Mouse (Mus musculus) CH12.LX (cell line): ENCODE measurements around the gene Treml2. TPM values are rescaled to one million over a fixed set of nuclear protein-coding genes. Genes with fewer than 3 reads are reported as not detected.

Experiments
- DNase-seq: peaks from one replicate; pipeline ENCODE4 v3.0.0-alpha.2; 2013; ENCODE audit errors: extremely low read depth
- H3K27ac ChIP-seq: 2 replicates; pipeline ENCODE4 v1.5.1; 2012; ENCODE audit warnings: low read depth, mild to moderate bottlenecking, control low read depth, moderate library complexity; ENCODE audit not compliant: insufficient read depth
- H3K27me3 ChIP-seq: replicated peaks from 2 replicates; pipeline ENCODE3; 2012; ENCODE audit warnings: inconsistent platforms
- H3K36me3 ChIP-seq, 2 experiments: replicated peaks in 1 of 2; 2 replicates each; pipeline versions ENCODE3 to v1.6.1; 2012; ENCODE audit warnings: inconsistent platforms in 1 of 2, low read length in 1 of 2, mild to moderate bottlenecking in 1 of 2, mixed read lengths in 1 of 2, moderate library complexity in 1 of 2; ENCODE audit not compliant: control insufficient read depth in 1 of 2, insufficient read depth in 1 of 2
- H3K4me1 ChIP-seq, 2 experiments: 2 replicates each; pipeline ENCODE4 v1.6.1; 2012; ENCODE audit warnings: inconsistent platforms in 1 of 2, moderate library complexity in 1 of 2; ENCODE audit not compliant: insufficient read depth in 2 of 2, control insufficient read depth in 1 of 2
- H3K4me2 ChIP-seq: 2 replicates; pipeline ENCODE4 v1.6.1; 2012; ENCODE audit warnings: low read depth, mild to moderate bottlenecking, control low read depth; ENCODE audit not compliant: poor library complexity, insufficient read depth, severe bottlenecking
- H3K4me3 ChIP-seq, 3 experiments: fragments of 150-350 bp in 1 of 3; sonication (generic) in 1 of 3; replicated peaks in 1 of 3; 2 replicates each; pipeline versions ENCODE3 to v1.5.1; 2011 to 2012; ENCODE audit warnings: low read depth in 2 of 3, low read length in 2 of 3, mild to moderate bottlenecking in 2 of 3, moderate library complexity in 2 of 3, control low read depth in 1 of 3, improper control_type of control experiment in 1 of 3, inconsistent platforms in 1 of 3, mixed read lengths in 1 of 3; ENCODE audit not compliant: poor library complexity in 1 of 3
- H3K79me2 ChIP-seq: replicated peaks from 2 replicates; pipeline ENCODE4 v1.6.1; 2012; ENCODE audit warnings: mild to moderate bottlenecking, moderate library complexity; ENCODE audit not compliant: control insufficient read depth, poor library complexity, insufficient read depth, severe bottlenecking; ENCODE audit errors: extremely low read depth
- H3K9ac ChIP-seq: 2 replicates; pipeline ENCODE4 v1.6.1; 2012; ENCODE audit warnings: low read depth, mild to moderate bottlenecking, control low read depth, moderate library complexity; ENCODE audit not compliant: insufficient read depth
- H3K9me3 ChIP-seq: replicated peaks from 2 replicates; pipeline ENCODE3; 2012; ENCODE audit warnings: low read length, inconsistent platforms, mixed read lengths
- CHD2 ChIP-seq: IDR thresholded peaks from 2 replicates; pipeline ENCODE4 v1.6.1; 2011; ENCODE audit warnings: low read length, improper control_type of control experiment
- CTCF ChIP-seq, 2 experiments: IDR thresholded peaks in 1 of 2; conservative IDR thresholded peaks in 1 of 2; 2 replicates each; pipeline ENCODE4 v1.5.1; 2011 to 2012; ENCODE audit warnings: low read depth in 2 of 2, low read length in 2 of 2, improper control_type of control experiment in 1 of 2, inconsistent platforms in 1 of 2, mild to moderate bottlenecking in 1 of 2, moderate library complexity in 1 of 2
- ELF1 ChIP-seq: IDR thresholded peaks from 2 replicates; pipeline ENCODE4 v1.6.1; 2014; ENCODE audit warnings: low read depth, mild to moderate bottlenecking, inconsistent platforms, low read length, improper control_type of control experiment
- EP300 ChIP-seq: IDR thresholded peaks from 2 replicates; pipeline ENCODE4 v1.6.1; 2011; ENCODE audit warnings: low read length, improper control_type of control experiment
- HCFC1 ChIP-seq: IDR thresholded peaks from 2 replicates; pipeline ENCODE4 v1.6.1; 2012; ENCODE audit warnings: low read depth, mild to moderate bottlenecking, inconsistent platforms, low read length, improper control_type of control experiment
- JUN ChIP-seq: IDR thresholded peaks from 2 replicates; pipeline ENCODE4 v1.6.1; 2011; ENCODE audit warnings: low read depth, mild to moderate bottlenecking, low read length, improper control_type of control experiment, moderate library complexity; ENCODE audit not compliant: insufficient read depth
- MAZ ChIP-seq: IDR thresholded peaks from 2 replicates; pipeline ENCODE4 v1.6.1; 2012; ENCODE audit warnings: low read depth, mild to moderate bottlenecking, inconsistent platforms, low read length, improper control_type of control experiment, moderate library complexity
- RCOR1 ChIP-seq: conservative IDR thresholded peaks from 2 replicates; pipeline ENCODE4 v1.6.1; 2012; ENCODE audit warnings: low read depth, mild to moderate bottlenecking, inconsistent platforms, low read length, improper control_type of control experiment
- SIN3A ChIP-seq: IDR thresholded peaks from 2 replicates; pipeline ENCODE4 v1.6.1; 2012; ENCODE audit warnings: low read length, improper control_type of control experiment, inconsistent platforms
- USF1 ChIP-seq: IDR thresholded peaks from 2 replicates; pipeline ENCODE4 v1.6.1; 2014; ENCODE audit warnings: low read depth, mild to moderate bottlenecking, inconsistent platforms, low read length, improper control_type of control experiment
- USF2 ChIP-seq: conservative IDR thresholded peaks from 2 replicates; pipeline ENCODE4 v1.6.1; 2011; ENCODE audit warnings: low read depth, low read length, improper control_type of control experiment
- ZC3H11A ChIP-seq: IDR thresholded peaks from 2 replicates; pipeline ENCODE4 v1.6.1; 2012; ENCODE audit warnings: low read depth, mild to moderate bottlenecking, inconsistent platforms, low read length, improper control_type of control experiment
- ZMIZ1 ChIP-seq: IDR thresholded peaks from 2 replicates; pipeline ENCODE4 v1.6.1; 2012; ENCODE audit warnings: low read depth, mild to moderate bottlenecking, inconsistent platforms, low read length, improper control_type of control experiment
- ZNF384 ChIP-seq: IDR thresholded peaks from 2 replicates; pipeline ENCODE4 v1.6.1; 2012; ENCODE audit warnings: low read depth, low read length, improper control_type of control experiment, inconsistent platforms
- dilution Hi-C: fragments of 300-500 bp; cut with MboI; formaldehyde crosslinking; loops from 2 replicates; pipeline ENCODE4 v1.14.3; 2020; ENCODE audit warnings: low sequenced_read_pairs; ENCODE audit not compliant: extremely low pct_unique_long_range_greater_than_20kb, extremely low pct_ligation_motif_present
- in situ Hi-C: fragments of 300-500 bp; cut with MboI; formaldehyde crosslinking; loops from 3 replicates; pipeline ENCODE4 v1.14.3; 2019; ENCODE audit warnings: low sequenced_read_pairs, low pct_ligation_motif_present, low pct_unique_long_range_greater_than_20kb, mixed read lengths
- polyA plus RNA-seq: library from polyadenylated mRNA; unstranded; fragments of >175 nt; gene quantifications from 2 replicates; pipeline ENCODE4 v1.2.1, GENCODE M21; 2012; ENCODE audit warnings: low read depth; ENCODE audit not compliant: insufficient read length
- total RNA-seq, 2 experiments: library from RNA; depleted of rRNA; stranded (reverse); fragments of 300-350 nt in 1 of 2; fragments of >200 nt in 1 of 2; gene quantifications; 2 replicates each; pipeline ENCODE4 v1.2.3; 2012 to 2014

Treml2 gene
- total and polyA plus RNA-seq, 3 experiments: 1.3 to 10.2 (median 5.5) TPM

GRCm38 (mm10) chr17:48279002-48279401 is 20.3 kb upstream of the Treml2 start:
- Histone ChIP-seq H3K36me3 (no peaks in the 10 kb centered on the region), H3K79me2 (no peaks in the 10 kb centered on the region), H3K27ac (no peak overlapping the region), H3K27me3 (no peaks in the 10 kb centered on the region), H3K4me1 (peaks cover 0 to 26% of the 10 kb centered on the region in 2 experiments; a peak in 2 of 4 replicates), H3K9me3 (no peaks in the 10 kb centered on the region), H3K4me3 (no peak overlapping the region), H3K9ac (no peak overlapping the region), H3K4me2 (no peak overlapping the region)
- dilution Hi-C loops: no loop called here
- DNase-seq: no peak
- TF ChIP-seq ELF1: no peak
- TF ChIP-seq ZMIZ1: no peak
- no peak for TF ChIP-seq USF1
- TF ChIP-seq ZNF384: no peak
- TF ChIP-seq EP300: no peak
- no peak for TF ChIP-seq CTCF (conservative IDR thresholded peaks at IDR 0.05 in 1 of 2, IDR thresholded peaks at IDR 0.05 in 1 of 2; ENCODE audit: low read depth in 2 of 2, low read length in 2 of 2)
- TF ChIP-seq JUN: no peak
- no peak for TF ChIP-seq CHD2
- TF ChIP-seq MAZ: no peak
- no peak for TF ChIP-seq SIN3A
- no peak for TF ChIP-seq HCFC1
- no peak for TF ChIP-seq RCOR1
- no peak for TF ChIP-seq USF2
- in situ Hi-C loops: loop anchor here (25.0 kb wide), 1 partner anchor 167 kb away; no protein-coding TSS in a partner anchor

- no peak for TF ChIP-seq ZC3H11A
- no peaks in the 10 kb centered on the region for H3K36me3 ChIP-seq
- no peaks in the 10 kb centered on the region for H3K79me2 ChIP-seq
- H3K4me3 ChIP-seq: no peak overlapping the region
- peaks cover 0 to 18% of the 10 kb centered on the region in 2 experiments; a peak in 2 of 4 replicates for H3K4me1 ChIP-seq
- dilution Hi-C loops (no loop called here), in situ Hi-C loops (loop anchor here (10.0 to 25.0 kb wide), 2 partner anchors 54 to 169 kb away; no protein-coding TSS in a partner anchor)
- H3K27ac ChIP-seq: no peak overlapping the region
- H3K4me2 ChIP-seq: no peak overlapping the region
- no peak for DNase-seq
- H3K9me3 ChIP-seq: no peaks in the 10 kb centered on the region
- no peak overlapping the region for H3K9ac ChIP-seq
- H3K27me3 ChIP-seq: no peaks in the 10 kb centered on the region
Observed at GRCm38 (mm10) chr17:48280943-48281738, 18.2 kb upstream of the Treml2 start.
